ENCODE assay signal across 8 mouse cellular contexts in the genomic region with DNA sequence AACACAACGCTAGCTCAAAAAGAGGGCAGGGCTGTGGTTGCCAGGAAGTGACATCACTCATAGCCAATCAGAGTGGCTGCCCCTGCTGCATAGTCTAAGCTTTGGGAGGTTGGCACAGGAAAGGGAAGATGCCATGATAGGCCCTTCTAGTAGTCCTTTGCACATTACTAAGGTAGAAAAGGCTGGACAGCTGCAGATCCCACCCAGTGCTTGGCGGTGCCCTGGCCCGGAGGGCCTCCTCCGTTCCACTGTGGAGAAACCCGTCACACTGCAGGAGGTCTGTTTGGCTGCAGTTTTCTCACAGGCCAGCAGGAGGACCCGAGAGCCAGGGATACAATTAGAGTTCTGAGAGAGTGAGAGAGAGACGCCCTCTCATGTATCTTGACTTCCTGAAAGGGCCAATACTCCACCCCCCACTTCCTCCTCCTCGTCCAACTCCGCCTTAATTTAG. TPM values are rescaled to one million over a fixed set of nuclear protein-coding genes. Genes with fewer than 3 reads are reported as not detected.
A peak's percentile ranks its signal among the peaks of the same experiment; 100 is the strongest.
DNase-seq lines count a peak whose midpoint lies in the region; ATAC-seq and TF ChIP-seq lines count a peak whose summit lies in the region.

No protein-coding gene starts in this region.

- DNase-seq in B cell, adult 2 months = peak; percentile 93
- DNase-seq in kidney, postnatal 0 days (ENCODE audit: low spot score) = peak; percentile 93
- peak; percentile 26 for DNase-seq in liver, adult 2 months (ENCODE audit: extremely low read depth, low read depth, low spot score)
- DNase-seq in splenic B cell, adult 2 months (ENCODE audit: low read depth, low spot score) = peak; percentile 92

- peaks cover 78% of the 10 kb centered on the region for H3K36me3 ChIP-seq in heart, embryonic 13.5 days
- H3K36me3 ChIP-seq in kidney, postnatal 0 days (ENCODE audit: insufficient read depth, low read length) = peaks cover 16% of the 10 kb centered on the region; the same call in 1 of the 2 replicates
- H3K36me3 ChIP-seq in liver, adult 2 months (ENCODE audit: control insufficient read depth, insufficient read depth, low read length) = 0 out of 2 replicates have a peak, but pooled peaks cover 2% of the 10 kb centered on the region
- peaks cover 4% of the 10 kb centered on the region for H3K36me3 ChIP-seq in splenic B cell, adult 2 months (ENCODE audit: control insufficient read depth, insufficient read depth, low read length, poor library complexity, severe bottlenecking)

- peak; percentile 67; the same call in 1 of the 2 replicates for ATAC-seq in erythroid progenitor cell, adult 5-6 weeks (replicated peaks; ENCODE audit: low FRiP score, poor library complexity, severe bottlenecking)
- no peak for ATAC-seq in heart, embryonic 13.5 days (ENCODE audit: extremely low read depth, insufficient number of reproducible peaks, low FRiP score, low TSS enrichment)
- ATAC-seq in kidney, postnatal 0 days (replicated peaks; ENCODE audit: low FRiP score, low read depth) = peak; percentile 57
- peak; percentile 86 for ATAC-seq in monocyte, adult 5-6 weeks (replicated peaks; ENCODE audit: insufficient number of reproducible peaks, low FRiP score, low TSS enrichment, poor library complexity, severe bottlenecking)

- TF ChIP-seq CTCF in bone marrow macrophage, adult 2 months (IDR thresholded peaks at IDR 0.05; ENCODE audit: low read depth, low read length) = peak; percentile 56
- peak; percentile 87 for TF ChIP-seq CTCF in kidney, postnatal 0 days (IDR thresholded peaks at IDR 0.05; ENCODE audit: low read depth)
- peak; percentile 86 for TF ChIP-seq CTCF in liver, adult 2 months (IDR thresholded peaks at IDR 0.05; ENCODE audit: low read depth, low read length)

- H3K79me2 ChIP-seq in liver, adult 2 months (ENCODE audit: control insufficient read depth, insufficient read depth, low read length) = no peaks in the 10 kb centered on the region

- H3K27ac ChIP-seq in bone marrow macrophage, adult 2 months (ENCODE audit: insufficient read depth, low read depth, low read length) = 0 out of 2 replicates have a peak overlapping the region, but pooled peaks have one; percentile 12
- H3K27ac ChIP-seq in heart, embryonic 13.5 days (replicated peaks) = no peak overlapping the region
- H3K27ac ChIP-seq in kidney, postnatal 0 days = no peak overlapping the region
- no peak overlapping the region for H3K27ac ChIP-seq in liver, adult 2 months (replicated peaks; ENCODE audit: insufficient read depth, low read depth, low read length)

- H3K27me3 ChIP-seq in heart, embryonic 13.5 days (replicated peaks) = no peaks in the 10 kb centered on the region
- H3K27me3 ChIP-seq in kidney, postnatal 0 days (ENCODE audit: insufficient read depth, low read length) = no peaks in the 10 kb centered on the region
- H3K27me3 ChIP-seq in liver, adult 2 months (ENCODE audit: control insufficient read depth, insufficient read depth, low read length) = no peaks in the 10 kb centered on the region
- no peaks in the 10 kb centered on the region for H3K27me3 ChIP-seq in splenic B cell, adult 2 months (ENCODE audit: control insufficient read depth, insufficient read depth, low read length, poor library complexity, severe bottlenecking)

- peaks cover 10% of the 10 kb centered on the region for H3K4me1 ChIP-seq in bone marrow macrophage, adult 2 months (ENCODE audit: control insufficient read depth, insufficient read depth, low read length)
- H3K4me1 ChIP-seq in heart, embryonic 13.5 days = peaks cover 26% of the 10 kb centered on the region
- H3K4me1 ChIP-seq in kidney, postnatal 0 days (replicated peaks; ENCODE audit: insufficient read depth, low read length) = peaks cover under 1% of the 10 kb centered on the region; the same call in 1 of the 2 replicates
- H3K4me1 ChIP-seq in liver, adult 2 months (ENCODE audit: control insufficient read depth, insufficient read depth, low read length) = no peaks in the 10 kb centered on the region

- no peaks in the 10 kb centered on the region for H3K9me3 ChIP-seq in heart, embryonic 13.5 days
- H3K9me3 ChIP-seq in kidney, postnatal 0 days (replicated peaks; ENCODE audit: low read length) = no peaks in the 10 kb centered on the region

- peak overlapping the region; percentile 34 for H3K4me3 ChIP-seq in bone marrow macrophage, adult 2 months (ENCODE audit: insufficient read depth, low read length)
- H3K4me3 ChIP-seq in heart, embryonic 13.5 days = peak overlapping the region; percentile 27; the same call in 1 of the 2 replicates
- no peak overlapping the region for H3K4me3 ChIP-seq in kidney, postnatal 0 days (replicated peaks; ENCODE audit: low read depth, low read length)
- 0 out of 2 replicates have a peak overlapping the region, but pooled peaks have one; percentile 19 for H3K4me3 ChIP-seq in liver, adult 2 months (ENCODE audit: insufficient read depth, low read depth, low read length)

- WGBS in heart, embryonic 13.5 days = 16% methylated on average over 9 of the region's 9 CpGs
- 8% methylated on average over 9 of the region's 9 CpGs for WGBS in kidney, postnatal 0 days
- WGBS in liver, adult 2 months = 29% methylated on average over 9 of the region's 9 CpGs

- no peak overlapping the region for H3K9ac ChIP-seq in heart, embryonic 13.5 days
- H3K9ac ChIP-seq in kidney, postnatal 0 days (ENCODE audit: low read depth, low read length) = no peak overlapping the region
- no peak overlapping the region for H3K9ac ChIP-seq in liver, adult 2 months (ENCODE audit: low read depth, low read length)

- peak overlapping the region; percentile 51 for H3K4me2 ChIP-seq in heart, embryonic 13.5 days
- peak overlapping the region; percentile 25; the same call in 1 of the 2 replicates for H3K4me2 ChIP-seq in kidney, postnatal 0 days (ENCODE audit: low read length)

- TF ChIP-seq POLR2A in bone marrow macrophage, adult 2 months (IDR thresholded peaks at IDR 0.05; ENCODE audit: borderline replicate concordance, low read depth, low read length) = no peak
- no peak for TF ChIP-seq POLR2A in liver, adult 2 months (IDR thresholded peaks at IDR 0.05; ENCODE audit: extremely low read depth, insufficient read depth, low read length)

RNA-seq across cellular contexts. Expression of a gene that starts 38.9 kb away (rescaled TPM):
- not detected in 2 replicates for polyA plus RNA-seq in bone marrow macrophage, adult 2 months (2012; ENCODE audit: insufficient read depth, insufficient read length, missing spikeins)
- total RNA-seq in erythroid progenitor cell, adult 5-6 weeks (2015; ENCODE audit: low replicate concordance) = not detected in 2 replicates
- total RNA-seq in erythroid progenitor cell, adult 5-6 weeks (2017; ENCODE audit: low replicate concordance) = not detected in 2 replicates
- polyA plus RNA-seq in heart, embryonic 13.5 days (2015; fragmentation: Nextera tagmentation; extraction: Ambion mirVana) = 11.9 and 12.5 TPM in 2 replicates
- 5.5 and 6.2 TPM in 2 replicates for polyA plus RNA-seq in kidney, postnatal 0 days (2015; fragmentation: Nextera tagmentation; extraction: Ambion mirVana)
- 0.65 and 0.67 TPM in 2 replicates for total RNA-seq in liver, adult 2 months (2014; rRNA removed)
- 1.8 and 2.9 TPM in 2 replicates for polyA plus RNA-seq in liver, adult 2 months (2012; rRNA removed)
- not detected in 3 replicates for total RNA-seq in monocyte, adult 5-6 weeks (2017)

RNA-seq across cellular contexts. Expression of a gene that starts 51.1 kb away (rescaled TPM):
- polyA plus RNA-seq in bone marrow macrophage, adult 2 months (2012; ENCODE audit: insufficient read depth, insufficient read length, missing spikeins) = 5.2 and 6.0 TPM in 2 replicates
- total RNA-seq in erythroid progenitor cell, adult 5-6 weeks (2015; ENCODE audit: low replicate concordance) = 4.0 and 5.4 TPM in 2 replicates
- 0.30 and 1.0 TPM in 2 replicates for total RNA-seq in erythroid progenitor cell, adult 5-6 weeks (2017; ENCODE audit: low replicate concordance)
- 9.0 and 9.2 TPM in 2 replicates for polyA plus RNA-seq in heart, embryonic 13.5 days (2015; fragmentation: Nextera tagmentation; extraction: Ambion mirVana)
- 7.7 and 9.5 TPM in 2 replicates for polyA plus RNA-seq in kidney, postnatal 0 days (2015; fragmentation: Nextera tagmentation; extraction: Ambion mirVana)
- total RNA-seq in liver, adult 2 months (2014; rRNA removed) = 2.0 and 4.1 TPM in 2 replicates
- polyA plus RNA-seq in liver, adult 2 months (2012; rRNA removed) = 18.5 and 24.6 TPM in 2 replicates
- 3.1 to 10.1 TPM (median 9.1 TPM) in 3 replicates for total RNA-seq in monocyte, adult 5-6 weeks (2017)

Comparison
In these comparisons a context has a peak if more than half of its experiments do, and no peak if none do; other contexts are left out.
1. DNase-seq: peak in every context shown above with its lines; median percentile 93 in B cell, adult 2 months; 93 in kidney, postnatal 0 days; 92 in splenic B cell, adult 2 months; 26 in liver, adult 2 months.